Mouse (Mus musculus) embryonic facial prominence, embryonic 12.5 days (tissue): Measurements from ENCODE around the gene March2. TPM values are rescaled to one million over a fixed set of nuclear protein-coding genes. Genes with fewer than 3 reads are reported as not detected.

Experiments used
- ATAC-seq: fragments of 200-750 bp; cut with Nextera tagmentation; 2 replicates; pipeline ENCODE4 v1.8.0; 2017; ENCODE audit not compliant: insufficient number of reproducible peaks, insufficient read depth, low FRiP score, low TSS enrichment
- H3K27ac ChIP-seq: fragments of 300-500 bp; sonication (generic); 2 replicates; pipeline ENCODE4 v1.5.1; 2016; ENCODE audit warnings: mild to moderate bottlenecking
- H3K27me3 ChIP-seq: fragments of 300-500 bp; sonication (generic); 2 replicates; pipeline ENCODE4 v1.6.1; 2016; ENCODE audit warnings: mild to moderate bottlenecking, moderate library complexity
- H3K36me3 ChIP-seq: fragments of 300-500 bp; sonication (generic); 2 replicates; pipeline ENCODE4 v1.6.1; 2016; ENCODE audit warnings: mild to moderate bottlenecking
- H3K4me1 ChIP-seq: fragments of 300-500 bp; sonication (generic); 2 replicates; pipeline ENCODE4 v1.6.1; 2016
- H3K4me2 ChIP-seq: fragments of 300-500 bp; sonication (generic); replicated peaks from 2 replicates; pipeline ENCODE4 v1.6.1; 2016; ENCODE audit warnings: mild to moderate bottlenecking, moderate library complexity
- H3K4me3 ChIP-seq: fragments of 300-500 bp; sonication (generic); 2 replicates; pipeline ENCODE4 v1.5.1; 2016; ENCODE audit warnings: mild to moderate bottlenecking
- H3K9ac ChIP-seq: fragments of 300-500 bp; sonication (generic); 2 replicates; pipeline ENCODE4 v1.6.1; 2016; ENCODE audit warnings: mild to moderate bottlenecking, moderate library complexity
- H3K9me3 ChIP-seq: fragments of 300-500 bp; sonication (generic); 2 replicates; pipeline ENCODE4 v1.6.1; 2016; ENCODE audit warnings: mild to moderate bottlenecking, moderate library complexity
- WGBS: fragments of 180-500 bp; shearing (Covaris S2); methylation state at CpG from one replicate; pipeline ENCODE4 v1.1.7; 2016; 5-methylcytosine and 5-hydroxymethylcytosine counted together
- polyA plus RNA-seq: library from polyadenylated mRNA; unstranded; fragments of >200 nt; fragmentation: Nextera tagmentation; extraction: Ambion mirVana; gene quantifications from 2 replicates; pipeline ENCODE4 v1.2.1, GENCODE M21; 2016

March2 gene
- 44.7 and 47.1 TPM in 2 replicates for polyA plus RNA-seq

- Histone ChIP-seq H3K27ac (no peak within 1 kb of the TSS), H3K9me3 (no peaks in the 10 kb centered on the region), H3K4me3 (peak within 1 kb of the TSS; percentile 85), H3K9ac (peak within 1 kb of the TSS; percentile 62), H3K27me3 (no peaks in the 10 kb centered on the region), H3K4me2 (peak within 1 kb of the TSS; percentile 77), H3K4me1 (0 out of 2 replicates have a peak, but pooled peaks cover 5% of the 10 kb centered on the region), H3K36me3 (no peaks in the 10 kb centered on the region)
- WGBS = under 1% methylated on average over 46 of the region's 46 CpGs
- peak; percentile 99 for ATAC-seq
Measured at GRCm38 (mm10) chr17:33718384-33718881, at the start of gene March2. March2 (minus strand) TSS chr17:33718670.

DNA sequence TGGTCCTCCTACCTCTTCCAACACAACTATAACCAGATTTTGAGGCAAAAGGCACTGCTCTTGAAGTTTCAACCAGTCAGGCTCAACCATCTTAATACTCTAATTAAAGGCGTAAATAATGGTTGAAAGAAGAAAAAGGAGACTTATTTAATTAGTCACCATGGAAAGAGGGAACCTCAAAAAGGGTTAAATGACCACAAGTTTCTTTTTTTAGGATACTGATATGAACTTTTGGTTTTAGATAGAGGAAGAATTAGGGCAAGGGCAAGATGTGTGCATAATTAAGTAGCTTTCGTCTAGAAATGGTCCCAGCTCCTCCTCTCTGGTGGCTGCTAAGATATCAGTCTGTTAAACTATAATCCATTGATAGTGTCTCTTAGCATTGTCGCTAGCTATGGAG lies 47.9 kb upstream of the March2 start:
- H3K27me3 ChIP-seq = no peaks in the 10 kb centered on the region
- no peaks in the 10 kb centered on the region for H3K36me3 ChIP-seq
- H3K9me3 ChIP-seq = no peaks in the 10 kb centered on the region
- no peak overlapping the region for H3K9ac ChIP-seq
- H3K4me2 ChIP-seq = no peak overlapping the region
- H3K27ac ChIP-seq = no peak overlapping the region
- no peaks in the 10 kb centered on the region for H3K4me1 ChIP-seq
- no peak for ATAC-seq
- no peak overlapping the region for H3K4me3 ChIP-seq
- WGBS = 76% methylated on average over 3 of the region's 3 CpGs

- Histone ChIP-seq H3K4me1 (peaks cover 36% of the 10 kb centered on the region), H3K27me3 (no peaks in the 10 kb centered on the region), H3K9me3 (no peaks in the 10 kb centered on the region), H3K9ac (peak within 1 kb of the TSS; percentile 89), H3K27ac (peak within 1 kb of the TSS; percentile 99), H3K36me3 (peaks cover 2% of the 10 kb centered on the region; the same call in 1 of the 2 replicates), H3K4me2 (peak within 1 kb of the TSS; percentile 56), H3K4me3 (peak within 1 kb of the TSS; percentile 71)
- 3% methylated on average over 35 of the region's 35 CpGs for WGBS
- peak; percentile 99 for ATAC-seq
Measured at GRCm38 (mm10) chr17:33760255-33761165, 42.0 kb upstream of the March2 start, which contains the start of gene Rab11b. Rab11b (minus strand) TSS chr17:33760530.

DNA sequence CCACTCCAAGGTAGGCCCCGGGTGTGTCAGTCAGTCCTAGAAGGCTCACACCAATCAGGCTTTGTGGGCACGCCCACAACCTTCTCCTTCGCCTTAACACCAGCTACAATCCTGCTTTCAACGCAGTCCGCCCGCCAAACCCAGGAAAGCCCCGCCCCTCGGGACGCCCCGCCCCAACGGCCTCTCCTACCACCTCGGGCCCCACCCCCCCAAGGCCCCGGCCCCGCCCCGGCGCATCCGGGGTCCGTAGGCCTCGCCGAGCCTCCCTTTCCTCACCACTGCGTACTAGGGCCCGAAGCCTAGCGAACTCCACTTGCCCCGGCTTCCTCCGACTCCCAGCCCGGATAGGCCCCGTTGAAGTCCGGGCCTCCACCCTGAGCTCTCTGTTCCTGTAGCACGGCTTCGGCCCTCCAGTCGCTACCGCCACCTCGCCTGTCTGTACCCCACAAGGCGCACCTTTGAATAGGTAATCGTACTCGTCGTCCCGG lies 41.3 kb upstream of the March2 start:
- Histone ChIP-seq H3K27ac (peak overlapping the region; percentile 99), H3K4me3 (peak overlapping the region; percentile 71), H3K27me3 (no peaks in the 10 kb centered on the region), H3K36me3 (peaks cover 6% of the 10 kb centered on the region; the same call in 1 of the 2 replicates), H3K4me2 (peak overlapping the region; percentile 56), H3K4me1 (peaks cover 40% of the 10 kb centered on the region), H3K9me3 (no peaks in the 10 kb centered on the region), H3K9ac (peak overlapping the region; percentile 89)
- peak; percentile 83 for ATAC-seq
- 1% methylated on average over 38 of the region's 38 CpGs for WGBS

GRCm38 (mm10) chr17:33757231-33757630 lies 38.8 kb upstream of the March2 start:
- 0 out of 2 replicates have a peak overlapping the region, but pooled peaks have one; percentile 13 for H3K4me2 ChIP-seq
- no peak for ATAC-seq
- no peak overlapping the region for H3K4me3 ChIP-seq
- WGBS = 60% methylated on average over 4 of the region's 4 CpGs
- H3K9ac ChIP-seq = no peak overlapping the region; the same call in 1 of the 2 replicates
- peaks cover 40% of the 10 kb centered on the region for H3K4me1 ChIP-seq
- H3K27me3 ChIP-seq = no peaks in the 10 kb centered on the region
- H3K27ac ChIP-seq = peak overlapping the region; percentile 18; the same call in 1 of the 2 replicates
- no peaks in the 10 kb centered on the region for H3K9me3 ChIP-seq
- peaks cover 6% of the 10 kb centered on the region; the same call in 1 of the 2 replicates for H3K36me3 ChIP-seq

DNA sequence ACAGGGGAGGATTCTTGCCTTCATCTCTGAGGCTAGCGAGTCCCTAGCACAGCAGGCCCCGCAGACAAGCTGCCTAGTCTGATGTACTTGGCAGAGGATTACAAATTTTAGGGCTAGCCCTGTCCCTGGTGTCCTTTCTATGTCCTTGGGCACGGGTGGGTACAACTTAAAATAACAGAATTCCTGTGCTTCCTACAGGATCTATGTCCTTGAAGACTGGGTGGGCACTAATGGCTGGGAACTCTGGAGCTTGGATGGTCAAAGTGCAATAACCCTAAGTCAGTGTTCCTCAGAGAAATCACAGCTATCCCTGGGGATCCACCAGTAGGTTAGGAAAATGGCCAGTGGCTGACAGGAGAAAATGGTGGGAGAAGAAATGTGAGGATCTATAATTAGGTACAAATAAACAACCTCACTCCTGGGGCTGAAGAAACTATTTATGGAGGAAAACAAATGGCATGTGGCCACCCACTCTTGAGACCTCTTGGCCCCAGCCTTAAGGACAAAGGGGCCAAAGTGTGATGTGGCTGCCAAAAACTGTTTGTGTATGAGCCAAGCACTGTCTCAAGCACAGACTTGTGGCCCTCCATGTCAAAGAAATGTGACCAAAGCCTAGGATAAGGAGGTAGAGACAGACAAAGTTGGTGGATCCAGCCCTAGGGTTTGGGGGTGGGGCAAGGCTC lies 37.8 kb upstream of the March2 start:
- Histone ChIP-seq H3K4me1 (peaks cover 40% of the 10 kb centered on the region), H3K36me3 (peaks cover 11% of the 10 kb centered on the region), H3K4me2 (no peak overlapping the region), H3K4me3 (no peak overlapping the region), H3K9ac (no peak overlapping the region), H3K9me3 (no peaks in the 10 kb centered on the region), H3K27me3 (no peaks in the 10 kb centered on the region), H3K27ac (no peak overlapping the region)
- ATAC-seq = no peak
- WGBS = 94% methylated on average over 3 of the region's 3 CpGs

- H3K9me3 ChIP-seq = no peaks in the 10 kb centered on the region
- no peaks in the 10 kb centered on the region for H3K27me3 ChIP-seq
- no peak overlapping the region for H3K27ac ChIP-seq
- peaks cover 18% of the 10 kb centered on the region for H3K36me3 ChIP-seq
- no peak overlapping the region for H3K4me2 ChIP-seq
- 87% methylated on average over 10 of the region's 10 CpGs for WGBS
- H3K4me1 ChIP-seq = peaks cover 40% of the 10 kb centered on the region
- H3K9ac ChIP-seq = no peak overlapping the region
- no peak for ATAC-seq
- no peak overlapping the region for H3K4me3 ChIP-seq
Measured at GRCm38 (mm10) chr17:33755418-33756107, 37.1 kb upstream of the March2 start.

- Histone ChIP-seq H3K36me3 (peaks cover 27% of the 10 kb centered on the region), H3K4me1 (peaks cover 40% of the 10 kb centered on the region), H3K4me3 (no peak overlapping the region), H3K9ac (no peak overlapping the region), H3K4me2 (no peak overlapping the region), H3K9me3 (no peaks in the 10 kb centered on the region), H3K27me3 (no peaks in the 10 kb centered on the region), H3K27ac (no peak overlapping the region)
- no peak for ATAC-seq
- WGBS = 67% methylated on average over 1 of the region's 1 CpGs
Measured at GRCm38 (mm10) chr17:33754656-33755055, 36.2 kb upstream of the March2 start.

DNA sequence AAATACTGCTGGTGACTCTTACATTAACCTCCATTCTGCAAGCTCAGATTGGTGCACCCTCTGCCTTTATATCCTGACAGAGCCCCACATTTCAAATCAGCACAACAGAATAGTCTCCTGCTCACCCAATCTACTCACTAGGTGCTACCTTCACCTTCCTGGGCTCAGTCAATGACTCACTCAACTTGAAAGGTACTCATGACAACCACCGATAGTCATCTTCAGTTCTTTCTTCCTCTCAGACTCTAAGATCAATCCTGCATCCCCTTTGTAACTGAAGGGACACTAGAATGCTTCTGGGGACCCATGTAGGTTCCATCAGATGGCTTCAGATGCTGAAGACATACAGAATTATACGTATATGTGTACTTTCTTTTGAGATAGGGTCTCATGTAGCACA lies 33.8 kb upstream of the March2 start:
- ATAC-seq = no peak

DNA sequence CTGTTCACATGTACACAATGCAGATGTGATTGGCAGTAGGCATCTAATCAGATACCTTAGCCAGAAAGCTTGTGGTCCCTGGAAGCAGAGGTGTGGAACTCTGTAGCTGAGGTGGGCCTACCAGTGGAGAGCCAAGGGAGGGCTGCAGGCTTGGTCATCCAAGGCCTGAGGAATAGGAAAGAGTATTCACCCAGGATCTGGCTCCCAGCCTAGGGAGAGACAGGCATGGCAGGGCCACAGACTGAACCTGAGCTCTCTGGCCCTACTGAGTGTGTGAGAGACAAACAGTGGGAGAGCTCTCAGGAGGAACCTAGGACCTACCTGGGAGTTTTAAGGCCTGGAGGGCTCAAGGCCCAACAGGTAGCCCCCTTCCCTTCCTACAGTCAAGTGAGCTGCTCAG lies 32.7 kb upstream of the March2 start:
- ATAC-seq = no peak
- H3K4me2 ChIP-seq = no peak overlapping the region
- peaks cover 51% of the 10 kb centered on the region for H3K36me3 ChIP-seq
- H3K9me3 ChIP-seq = no peaks in the 10 kb centered on the region
- peaks cover 11% of the 10 kb centered on the region for H3K4me1 ChIP-seq
- H3K9ac ChIP-seq = no peak overlapping the region
- no peak overlapping the region for H3K4me3 ChIP-seq
- H3K27me3 ChIP-seq = no peaks in the 10 kb centered on the region
- H3K27ac ChIP-seq = no peak overlapping the region

More for the DNA sequence above, 33.8 kb upstream of the March2 start:
- WGBS = 97% methylated on average over 2 of the region's 2 CpGs
- peaks cover 48% of the 10 kb centered on the region for H3K36me3 ChIP-seq
- H3K9ac ChIP-seq = no peak overlapping the region
- H3K4me1 ChIP-seq = peaks cover 21% of the 10 kb centered on the region
- no peak overlapping the region for H3K27ac ChIP-seq
- H3K27me3 ChIP-seq = no peaks in the 10 kb centered on the region
- H3K9me3 ChIP-seq = no peaks in the 10 kb centered on the region
- no peak overlapping the region for H3K4me3 ChIP-seq
- H3K4me2 ChIP-seq = no peak overlapping the region

- H3K9me3 ChIP-seq = no peaks in the 10 kb centered on the region
- no peak overlapping the region for H3K4me3 ChIP-seq
- H3K4me1 ChIP-seq = no peaks in the 10 kb centered on the region
- no peak for ATAC-seq
- H3K27ac ChIP-seq = no peak overlapping the region
- WGBS = 95% methylated on average over 5 of the region's 5 CpGs
- no peak overlapping the region for H3K9ac ChIP-seq
- H3K27me3 ChIP-seq = no peaks in the 10 kb centered on the region
- no peak overlapping the region for H3K4me2 ChIP-seq
- H3K36me3 ChIP-seq = peaks cover 56% of the 10 kb centered on the region
Measured at GRCm38 (mm10) chr17:33749451-33749850, 31.0 kb upstream of the March2 start.
